Mouse (Mus musculus) urinary bladder, postnatal 0 days (tissue): ENCODE results near the gene Dusp27. TPM values are rescaled to one million over a fixed set of nuclear protein-coding genes. Genes with fewer than 3 reads are reported as not detected.

ENCODE experiments used
- polyA plus RNA-seq: library from polyadenylated mRNA; unstranded; fragments of >200 nt; fragmentation: Nextera tagmentation; extraction: Ambion mirVana; gene quantifications from 2 replicates; pipeline ENCODE4 v1.2.1, GENCODE M21; 2015

Gene Dusp27
- 0.27 and 0.28 TPM in 2 replicates for polyA plus RNA-seq

DNA sequence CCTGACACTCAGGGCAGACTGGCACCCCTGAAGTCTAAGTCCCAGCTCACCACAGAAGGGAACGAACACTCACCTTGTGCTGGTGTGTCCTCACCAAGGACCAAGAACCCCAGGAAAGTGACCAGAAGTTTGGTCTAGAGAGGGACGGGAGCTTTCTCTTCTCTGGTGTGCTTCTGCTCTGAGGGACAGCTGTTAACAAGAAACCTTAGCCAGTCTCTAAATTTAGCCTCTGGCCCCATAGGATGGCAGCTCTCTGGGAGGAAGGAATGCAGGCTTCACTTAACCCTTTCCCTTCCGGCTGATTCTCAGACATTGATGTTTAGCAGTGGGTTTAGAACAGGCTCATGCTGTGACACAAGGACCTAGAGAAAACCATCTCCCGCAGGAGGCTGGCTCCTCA, at the start of gene Dusp27:
TSS of gene Dusp27 (minus strand) at position 204 of the 400 bp plus-strand sequence.

GRCm38 (mm10) chr1:166130224-166130860, 2.6 kb upstream of the Dusp27 start, which contains the start of gene Gpa33:
Gene Gpa33, plus strand, starts transcription at chr1:166130238.

Other genes with a start within 250 kb of the Dusp27 start
- 3.3 and 5.8 TPM in 2 replicates for gene Pou2f1, start 125.2 kb downstream of the Dusp27 start, polyA plus RNA-seq
- 15.0 and 18.4 TPM in 2 replicates for gene Gpa33, start 2.3 kb upstream of the Dusp27 start, polyA plus RNA-seq
- gene Mael, start 110.8 kb upstream of the Dusp27 start, polyA plus RNA-seq = not detected in 2 replicates
- 1.9 and 3.0 TPM in 2 replicates for gene Ildr2, start 126.2 kb upstream of the Dusp27 start, polyA plus RNA-seq